Mouse (Mus musculus): ENCODE data around the gene Josd2. TPM values are rescaled to one million over a fixed set of nuclear protein-coding genes. Genes with fewer than 3 reads are reported as not detected.

Gene Josd2
- total RNA-seq, 4 experiments from 2014 or later, result 97.1 to 114 (median 103) TPM

DNA sequence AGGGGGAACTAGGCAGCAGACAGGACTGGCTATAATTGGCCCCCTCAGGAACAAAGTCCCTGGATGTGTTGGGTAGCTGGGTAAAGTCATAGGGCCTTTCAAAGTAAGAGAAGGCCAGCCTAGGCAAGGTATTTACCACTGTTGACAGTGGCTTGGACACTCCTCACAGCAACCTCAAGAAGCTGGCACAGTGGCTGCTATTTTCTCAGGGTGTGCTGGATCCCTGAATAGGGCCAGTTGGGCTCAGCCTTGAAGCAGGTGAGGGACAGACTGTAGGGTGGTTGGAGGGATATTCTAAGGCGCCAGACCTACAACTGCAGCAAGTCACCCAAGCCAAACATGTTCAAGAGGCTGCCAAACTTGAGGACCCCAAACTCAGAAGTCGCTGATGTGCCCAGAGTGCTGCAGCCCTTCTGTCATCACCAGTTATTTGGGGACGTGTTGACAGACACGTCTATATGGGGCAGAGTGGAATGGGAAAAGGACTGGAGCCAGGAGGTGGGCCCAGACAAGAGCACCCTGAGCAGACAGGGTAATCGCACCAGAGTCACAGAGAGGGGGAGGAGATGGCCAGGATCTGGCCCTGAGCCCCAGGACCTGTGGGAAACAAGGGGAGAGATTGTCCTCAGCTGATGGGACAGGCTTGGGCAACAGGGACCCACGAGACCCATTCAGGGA, 4.2 kb downstream of the Josd2 start:
- DNase-seq (ENCODE audit: low spot score in 2 of 2), result peak in 1 of 2 experiments; percentile 25

- DNase-seq (ENCODE audit: low spot score in 2 of 2), result no peak
These were observed 4.7 kb downstream of the Josd2 start for GRCm38 (mm10) chr7:44472558-44472885.

DNA sequence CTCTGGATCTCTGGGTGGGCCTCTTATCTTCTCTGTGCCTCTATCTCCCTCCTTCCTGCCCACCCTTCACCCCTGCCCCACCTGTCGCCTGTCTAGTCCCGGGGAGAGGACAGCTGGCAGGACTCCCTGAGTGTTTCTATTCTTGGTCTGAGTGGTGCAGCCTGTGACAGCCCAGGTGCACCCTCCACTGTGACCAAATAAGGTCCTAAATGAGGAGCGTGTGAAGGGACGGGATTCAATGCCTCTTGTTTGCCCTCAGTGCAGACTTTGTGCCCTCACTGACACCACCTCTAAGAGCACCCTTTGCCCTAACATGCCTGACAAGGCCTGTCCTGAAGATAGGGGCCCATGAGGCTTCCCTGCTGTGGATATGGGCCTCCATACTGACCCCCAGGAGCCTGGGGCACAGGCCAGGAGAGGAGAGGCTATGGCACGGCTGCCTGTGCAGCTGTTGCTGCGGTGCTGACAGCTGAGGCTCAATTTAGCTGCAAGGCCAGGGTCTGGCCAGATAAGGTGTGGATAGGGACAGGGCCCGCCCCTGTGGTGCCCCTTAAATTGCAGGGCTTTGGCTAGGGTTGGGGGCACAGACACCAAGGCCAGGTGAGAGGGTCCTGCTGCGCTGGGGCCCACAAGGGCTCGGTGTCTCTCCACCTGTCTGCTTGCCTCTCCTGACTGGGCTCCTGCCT, 5.3 kb downstream of the Josd2 start:
- no peak for DNase-seq (ENCODE audit: low spot score in 2 of 2)

- peak; percentile 87 to 91 for DNase-seq (ENCODE audit: low spot score in 2 of 2)
These were observed 6.6 kb downstream of the Josd2 start for GRCm38 (mm10) chr7:44474419-44474818.

GRCm38 (mm10) chr7:44475046-44475614, 7.3 kb downstream of the Josd2 start:
- DNase-seq (ENCODE audit: low spot score in 2 of 2), result peak in 1 of 2 experiments; percentile 29

GRCm38 (mm10) chr7:44482836-44483435, 15.2 kb downstream of the Josd2 start:
- no peak for DNase-seq (ENCODE audit: low spot score in 2 of 2)

GRCm38 (mm10) chr7:44484109-44484508, 16.3 kb downstream of the Josd2 start:
- DNase-seq (ENCODE audit: low spot score in 2 of 2), result no peak

- peak; percentile 72 to 88 for DNase-seq (ENCODE audit: low spot score in 2 of 2)
These were observed 17.2 kb downstream of the Josd2 start for GRCm38 (mm10) chr7:44484841-44485571.

DNA sequence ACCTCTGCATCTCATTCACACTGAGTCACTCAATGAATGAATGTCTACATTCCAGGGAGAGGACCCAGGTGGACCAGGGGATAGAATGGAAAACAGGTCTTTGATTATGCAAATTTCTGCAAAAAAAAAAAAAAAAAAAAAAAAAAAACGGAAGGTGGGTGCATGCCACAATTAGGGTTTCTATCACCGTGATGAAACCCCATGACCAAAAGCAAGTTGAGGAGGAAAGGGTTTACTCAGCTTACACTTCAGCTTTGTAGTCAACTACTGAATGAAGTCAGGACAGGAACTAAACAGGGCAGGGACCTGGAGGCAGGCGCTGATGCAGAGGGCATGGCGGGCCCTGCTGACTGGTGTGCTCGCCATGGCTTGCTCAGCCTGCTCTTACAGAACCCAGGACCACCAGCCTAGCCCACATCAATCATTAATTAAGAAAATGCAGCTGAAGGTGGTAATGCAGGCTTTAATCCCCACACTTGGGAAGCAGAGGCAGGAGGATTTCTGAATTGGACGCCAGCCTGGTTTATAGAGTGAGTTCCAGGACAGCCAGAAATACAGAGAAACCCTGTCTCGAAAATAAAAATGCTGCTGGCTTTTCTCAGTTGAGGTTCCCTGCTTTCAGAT, 17.9 kb downstream of the Josd2 start:
- DNase-seq (ENCODE audit: low spot score in 2 of 2), result no peak

DNA sequence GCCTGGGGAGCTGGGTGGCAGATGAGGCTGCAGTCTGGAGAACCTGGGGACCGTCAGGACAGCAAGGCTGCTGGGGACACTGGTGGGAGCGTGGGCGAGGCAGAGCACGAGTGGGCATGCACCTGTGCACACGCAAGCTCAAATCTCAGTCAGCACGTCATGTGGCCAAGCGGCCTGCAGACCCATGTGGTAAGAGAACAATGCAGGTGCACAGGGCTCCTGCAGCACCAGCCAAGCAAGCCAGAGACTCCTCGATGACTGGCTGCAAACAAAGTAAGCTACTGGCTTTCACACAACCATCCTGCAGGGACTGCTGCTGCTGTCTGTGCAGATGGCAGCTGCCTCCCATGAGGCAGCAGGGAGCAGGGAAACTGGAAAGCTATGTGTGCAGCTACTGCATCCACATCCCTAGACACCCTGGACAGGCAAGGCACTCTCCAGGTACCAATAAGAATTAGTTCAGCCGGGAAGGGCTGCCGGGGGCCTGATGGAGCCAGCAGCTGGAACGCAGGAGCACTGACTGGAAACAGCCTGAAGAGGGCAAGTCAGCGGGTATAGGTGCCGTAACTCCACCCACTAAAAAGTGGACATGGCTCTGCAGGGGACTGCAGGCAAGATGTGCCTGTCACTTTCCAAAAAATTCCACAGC, 19.3 kb downstream of the Josd2 start:
- no peak for DNase-seq (ENCODE audit: low spot score in 2 of 2)

- no peak for DNase-seq (ENCODE audit: low spot score in 2 of 2)
These were observed 20.2 kb downstream of the Josd2 start for GRCm38 (mm10) chr7:44487936-44488335.

DNA sequence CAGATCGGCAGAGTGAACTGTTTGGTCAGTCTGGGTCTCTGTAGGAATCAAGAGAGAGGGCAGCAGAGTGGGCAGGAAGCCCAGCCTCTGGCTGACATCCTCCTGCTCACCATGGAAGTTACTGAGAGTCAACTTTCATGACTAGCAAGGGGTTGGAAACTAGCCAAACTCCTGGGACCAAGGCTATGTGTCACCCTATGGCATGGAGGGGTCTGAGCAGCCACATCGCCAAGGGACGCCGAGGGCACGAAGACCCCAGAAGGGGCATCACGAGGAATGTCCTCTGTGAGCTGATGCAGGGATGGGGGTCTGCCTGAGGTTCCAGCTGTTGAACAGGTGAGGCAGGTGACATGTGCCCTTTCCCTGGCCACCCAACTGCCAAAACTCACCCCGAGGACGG, 20.8 kb downstream of the Josd2 start:
- DNase-seq (ENCODE audit: low spot score in 2 of 2), result no peak

GRCm38 (mm10) chr7:44490281-44490680, 22.5 kb downstream of the Josd2 start:
- DNase-seq (ENCODE audit: low spot score in 2 of 2), result no peak

- DNase-seq (ENCODE audit: low spot score in 2 of 2), result no peak
These were observed 23.6 kb downstream of the Josd2 start for GRCm38 (mm10) chr7:44491391-44491790.

DNA sequence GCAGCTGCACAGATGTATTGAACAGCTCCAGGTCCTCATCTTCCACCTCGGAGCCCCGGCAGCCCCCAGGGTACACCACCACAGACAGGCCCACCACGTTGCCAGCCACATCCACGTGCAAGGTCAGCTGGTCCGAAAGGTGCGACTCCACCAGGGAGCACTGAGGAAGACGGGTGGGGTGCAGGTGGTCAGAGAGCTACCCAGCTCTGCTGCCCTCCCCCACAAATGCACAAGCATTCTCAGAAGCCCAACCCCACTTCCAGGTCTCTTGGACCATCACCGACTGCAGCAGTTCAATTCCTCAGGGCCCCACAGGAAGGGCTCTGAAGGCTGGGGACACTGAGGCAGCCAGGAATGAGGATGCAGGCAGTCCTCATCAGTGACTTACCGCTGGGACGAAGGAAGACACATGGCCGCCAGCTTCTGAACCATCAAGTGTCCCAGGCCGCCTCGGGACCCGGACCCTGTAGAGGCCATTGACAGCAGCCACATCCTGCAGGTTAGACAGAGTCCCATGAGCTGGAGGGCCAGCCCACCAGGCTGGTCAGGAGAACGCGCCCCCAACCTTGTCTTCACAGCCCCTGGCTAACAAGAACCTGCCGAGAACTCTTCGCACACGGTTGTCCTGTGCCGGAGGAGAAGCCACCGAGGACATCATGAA, 24.5 kb downstream of the Josd2 start:
- no peak for DNase-seq (ENCODE audit: low spot score in 2 of 2)

GRCm38 (mm10) chr7:44494681-44495080, 26.9 kb downstream of the Josd2 start:
- no peak for DNase-seq (ENCODE audit: low spot score in 2 of 2)

GRCm38 (mm10) chr7:44495086-44495485, 27.3 kb downstream of the Josd2 start:
- no peak for DNase-seq (ENCODE audit: low spot score in 2 of 2)

DNA sequence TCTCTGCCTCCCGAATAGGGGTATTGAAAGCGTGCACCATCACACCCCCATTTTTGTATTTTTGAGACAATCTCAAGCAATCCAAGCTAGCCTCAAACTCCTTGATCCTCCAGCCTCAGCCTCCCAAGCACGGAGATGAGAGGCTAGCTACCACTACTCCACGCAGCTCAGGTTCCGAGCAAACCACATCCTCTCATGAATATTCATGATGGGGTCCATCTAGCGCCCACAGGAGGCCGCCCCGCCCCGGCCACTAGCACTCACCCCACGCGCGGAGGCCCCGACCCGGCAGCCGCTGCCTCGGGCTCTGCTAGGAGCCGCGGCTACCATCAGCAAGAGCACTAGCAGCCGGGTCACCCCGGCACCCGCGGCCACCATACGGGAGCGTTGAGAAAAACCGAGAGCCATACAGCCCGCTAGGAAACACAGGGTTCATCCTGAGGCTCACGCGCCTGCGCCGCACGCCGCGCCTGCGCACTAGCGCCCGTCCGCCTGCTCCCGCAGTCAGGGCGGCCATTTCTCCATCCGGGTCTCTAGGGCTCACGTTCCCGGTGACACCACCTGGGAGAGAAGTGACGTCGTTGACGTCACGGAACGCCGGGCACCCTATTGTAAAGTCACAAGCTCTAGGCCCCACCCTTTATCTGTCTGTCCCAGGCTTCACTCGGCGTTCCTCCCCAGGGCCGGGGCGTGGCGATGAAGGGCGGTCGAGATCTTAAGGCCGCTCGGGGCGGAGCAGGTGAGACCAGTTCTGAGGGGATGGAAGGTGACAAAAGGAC, 28.4 kb downstream of the Josd2 start, which contains the start of the genes Emc10 and Fam71e1:
Gene Emc10 (minus strand): TSS at position 538 of the 779 bp plus-strand sequence.
Gene Fam71e1 (plus strand): TSS at position 590 of the 779 bp plus-strand sequence.
- DNase-seq (ENCODE audit: low spot score in 2 of 2), result peak; percentile 98

DNA sequence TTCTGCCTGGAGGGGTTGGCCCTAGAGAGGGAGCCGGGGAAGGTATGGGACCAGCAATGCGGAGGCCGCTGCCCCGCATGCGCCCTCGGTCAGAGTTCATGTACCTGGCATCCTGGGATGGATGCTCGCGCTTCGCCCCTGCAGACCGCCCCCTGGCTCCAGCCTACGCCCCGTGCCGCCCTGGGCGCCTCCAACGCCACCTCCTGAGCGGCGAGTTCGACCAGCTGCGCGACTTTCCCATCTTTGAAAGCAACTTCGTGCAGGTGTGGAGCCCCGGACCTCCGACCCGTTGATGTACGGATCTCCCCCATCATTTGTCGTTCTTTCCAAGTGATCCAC, 29.0 kb downstream of the Josd2 start:
- DNase-seq (ENCODE audit: low spot score in 2 of 2), result no peak
